Mouse (Mus musculus) megakaryocyte, embryonic 14.5 days (primary cell): ENCODE data around the gene Gabrg3. TPM values are rescaled to one million over a fixed set of nuclear protein-coding genes. Genes with fewer than 3 reads are reported as not detected.

Source experiments
- H3K27me3 ChIP-seq: replicated peaks from 2 replicates; pipeline ENCODE3; 2012; ENCODE audit warnings: inconsistent platforms
- H3K36me3 ChIP-seq: replicated peaks from 2 replicates; pipeline ENCODE3; 2012; ENCODE audit warnings: low read length, inconsistent platforms, mixed read lengths
- H3K4me1 ChIP-seq: 2 replicates; pipeline ENCODE4 v1.6.1; 2012; ENCODE audit warnings: inconsistent platforms
- H3K4me3 ChIP-seq: replicated peaks from 2 replicates; pipeline ENCODE3; 2012; ENCODE audit warnings: moderate library complexity, mild to moderate bottlenecking, inconsistent platforms
- H3K9me3 ChIP-seq: 2 replicates; pipeline ENCODE4 v1.6.1; 2012; ENCODE audit warnings: inconsistent platforms
- FLI1 ChIP-seq: IDR thresholded peaks from 2 replicates; pipeline ENCODE4 v1.6.1; 2012; ENCODE audit warnings: low read length, inconsistent platforms, mixed read lengths
- GATA1 ChIP-seq: IDR thresholded peaks from 3 replicates; pipeline ENCODE4 v1.6.1; 2012; ENCODE audit warnings: mixed read lengths, low read length, inconsistent platforms, borderline replicate concordance
- polyA plus RNA-seq: library from polyadenylated mRNA; stranded (reverse); fragments of >175 nt; gene quantifications from 2 replicates; pipeline ENCODE4 v1.2.3, GENCODE M21; 2012; ENCODE audit warnings: low replicate concordance; ENCODE audit not compliant: insufficient read depth

The Gabrg3 gene
- polyA plus RNA-seq, 1 experiment: 0.18 TPM

DNA sequence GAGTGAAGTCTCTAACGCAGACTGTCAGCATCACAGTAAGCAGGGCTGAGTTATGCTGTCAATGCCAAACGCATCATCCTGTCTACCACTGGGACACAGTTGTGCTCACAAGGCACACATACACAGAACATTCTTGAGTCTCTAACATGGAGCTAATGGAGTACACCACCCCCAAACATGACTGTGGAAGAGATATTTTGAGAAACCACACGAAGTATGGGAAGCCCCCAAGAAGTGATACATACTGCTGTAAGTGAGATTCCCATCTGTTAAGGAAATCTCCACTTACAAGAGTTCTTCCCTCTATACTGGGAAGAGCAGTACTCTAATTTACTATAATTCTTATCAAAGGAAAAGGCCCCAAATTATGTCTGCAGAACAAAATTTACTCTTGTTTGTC is 286.9 kb downstream of the Gabrg3 start:
- H3K27me3 ChIP-seq: no peaks in the 10 kb centered on the region
- TF ChIP-seq GATA1: no peak
- no peak for TF ChIP-seq FLI1
- no peaks in the 10 kb centered on the region for H3K9me3 ChIP-seq
- no peak overlapping the region for H3K4me3 ChIP-seq
- H3K36me3 ChIP-seq: no peaks in the 10 kb centered on the region
- no peaks in the 10 kb centered on the region for H3K4me1 ChIP-seq

DNA sequence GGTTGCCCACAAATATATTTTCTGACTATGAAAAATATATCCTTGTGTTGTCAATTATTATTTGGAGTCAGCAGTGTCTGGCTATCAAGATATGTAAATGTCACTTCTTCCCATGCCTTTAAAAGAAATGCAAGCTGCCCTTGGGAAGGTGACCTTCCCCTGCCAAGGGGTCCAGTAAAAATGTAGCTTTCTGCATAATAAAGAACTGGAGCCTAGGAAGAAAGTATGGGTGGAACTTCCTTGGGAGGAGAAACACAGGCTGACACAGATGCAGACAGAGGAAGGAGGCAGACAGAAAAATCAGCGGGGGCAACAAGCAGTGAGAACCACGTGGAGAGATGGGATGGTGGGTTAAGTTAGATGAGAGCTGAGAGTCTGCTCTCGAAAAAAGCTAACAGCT is 304.9 kb downstream of the Gabrg3 start:
- no peaks in the 10 kb centered on the region for H3K27me3 ChIP-seq
- H3K4me1 ChIP-seq: no peaks in the 10 kb centered on the region
- no peak overlapping the region for H3K4me3 ChIP-seq
- peaks cover 6% of the 10 kb centered on the region; the same call in 1 of the 2 replicates for H3K9me3 ChIP-seq
- no peaks in the 10 kb centered on the region for H3K36me3 ChIP-seq
- TF ChIP-seq GATA1 (no peak), FLI1 (no peak)

DNA sequence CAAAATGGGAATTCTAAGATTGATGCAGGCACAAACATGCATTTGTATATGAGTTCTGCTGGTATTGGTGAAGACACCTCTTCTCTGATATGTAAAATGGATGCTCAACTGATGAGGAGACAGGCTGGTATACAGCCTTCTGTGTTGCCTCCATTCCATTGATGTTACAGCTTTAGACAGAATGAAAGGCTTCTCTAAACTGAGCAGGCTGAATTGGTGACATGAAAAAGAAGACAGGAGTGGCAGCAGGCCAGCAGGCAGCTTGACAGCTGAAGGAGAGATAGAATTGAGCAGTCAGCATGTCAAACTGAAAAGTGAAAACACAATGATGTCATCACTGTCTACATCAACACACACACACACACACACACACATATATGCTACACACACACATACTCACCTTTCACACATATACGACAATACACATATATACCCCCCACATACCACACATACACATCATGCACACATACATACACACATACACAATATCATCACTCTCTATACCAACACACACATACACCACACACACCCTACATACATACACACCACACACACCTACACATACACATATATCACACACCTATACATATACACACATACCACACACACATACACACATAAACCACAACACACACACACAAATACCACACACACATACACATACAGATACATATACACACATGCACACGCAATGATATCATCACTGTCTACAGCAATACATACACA is 315.4 kb downstream of the Gabrg3 start:
- Histone ChIP-seq H3K36me3 (no peaks in the 10 kb centered on the region), H3K9me3 (peaks cover 2% of the 10 kb centered on the region), H3K4me3 (no peak overlapping the region), H3K27me3 (no peaks in the 10 kb centered on the region), H3K4me1 (no peaks in the 10 kb centered on the region)
- TF ChIP-seq FLI1 (no peak), GATA1 (no peak)

DNA sequence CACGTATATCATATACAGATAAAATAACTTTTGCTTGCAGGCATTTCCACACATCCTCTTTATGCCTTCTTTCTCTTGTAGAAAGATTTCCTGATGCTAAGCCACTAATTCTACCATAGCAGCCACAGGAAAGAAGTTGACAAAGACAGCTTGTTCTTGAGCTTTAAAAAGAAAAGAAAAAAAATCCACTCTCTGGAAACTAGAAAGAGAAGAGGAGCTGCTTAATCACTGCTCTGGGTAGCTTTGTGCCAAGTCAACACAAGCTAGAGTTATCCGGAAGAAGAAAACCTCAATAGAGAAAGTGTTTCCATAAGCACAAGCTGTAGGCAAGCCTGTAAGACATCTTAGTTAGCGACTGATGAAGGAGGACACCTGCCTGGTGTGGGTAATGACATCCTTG is 321.6 kb downstream of the Gabrg3 start:
- Histone ChIP-seq H3K4me1 (no peaks in the 10 kb centered on the region), H3K4me3 (no peak overlapping the region), H3K27me3 (no peaks in the 10 kb centered on the region), H3K36me3 (no peaks in the 10 kb centered on the region), H3K9me3 (peaks cover 3% of the 10 kb centered on the region; the same call in 1 of the 2 replicates)
- TF ChIP-seq GATA1: no peak
- TF ChIP-seq FLI1: no peak

DNA sequence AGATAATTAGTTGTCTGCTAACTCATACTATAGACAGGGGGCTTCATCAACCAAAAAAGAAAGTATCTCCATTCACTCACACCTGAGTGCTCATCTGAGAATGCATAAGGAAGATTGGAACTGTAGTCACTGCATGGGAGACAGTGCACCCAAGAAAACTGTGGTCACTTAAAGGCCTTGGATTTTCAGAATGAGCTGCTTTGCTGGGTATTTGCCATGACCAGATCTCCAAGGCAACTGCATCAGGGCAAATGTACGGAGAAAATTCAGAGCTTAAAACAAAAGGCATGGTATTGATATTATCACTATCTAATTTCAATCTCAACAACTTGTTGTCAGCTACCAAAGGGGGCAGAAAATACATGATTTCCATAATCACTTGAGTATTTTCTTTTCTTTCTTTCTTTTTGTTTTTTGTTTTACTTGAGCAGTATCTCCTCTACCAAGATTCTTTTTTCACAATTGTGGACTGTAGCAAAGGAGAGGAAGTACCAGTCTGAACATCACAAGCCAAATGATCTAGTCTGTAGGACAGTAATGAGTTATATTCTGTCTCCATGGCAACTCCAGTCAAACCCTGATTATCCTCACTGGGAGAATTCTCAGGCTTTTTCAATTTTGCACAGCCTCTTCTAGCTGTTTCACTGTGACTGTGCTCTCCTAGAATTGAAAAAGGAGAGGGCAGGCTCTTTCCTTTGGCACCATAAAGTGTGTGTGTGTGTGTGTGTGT is 335.9 kb downstream of the Gabrg3 start:
- Histone ChIP-seq H3K27me3 (no peaks in the 10 kb centered on the region), H3K4me3 (no peak overlapping the region), H3K9me3 (peaks cover 11% of the 10 kb centered on the region), H3K36me3 (no peaks in the 10 kb centered on the region), H3K4me1 (no peaks in the 10 kb centered on the region)
- TF ChIP-seq FLI1: no peak
- TF ChIP-seq GATA1: no peak

DNA sequence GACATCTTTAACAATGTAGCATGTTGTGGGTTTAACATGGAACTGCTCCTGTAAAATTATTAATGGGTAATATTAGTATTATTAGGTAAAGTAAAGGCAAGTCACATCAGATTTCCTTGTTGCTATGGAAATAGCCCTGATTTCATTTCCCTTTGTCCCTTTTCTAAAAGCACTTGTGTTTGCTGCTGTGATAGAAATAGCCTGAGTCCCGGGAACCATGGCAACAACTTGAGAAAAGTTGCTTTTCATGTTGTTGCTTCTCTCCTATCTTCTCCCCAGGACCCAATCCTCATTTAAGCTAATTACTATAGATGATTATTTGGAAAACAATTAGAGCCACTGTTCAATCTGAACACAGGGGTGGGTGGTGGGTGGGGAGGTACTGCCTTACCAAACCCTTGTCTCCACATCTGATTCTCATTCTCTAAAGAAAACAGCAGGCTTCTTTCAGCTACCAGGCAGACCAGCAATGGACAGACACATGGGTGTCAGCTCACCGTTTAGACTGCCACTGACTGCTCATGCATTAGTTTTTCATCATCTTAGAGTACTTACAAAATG is 349.0 kb downstream of the Gabrg3 start:
- H3K27me3 ChIP-seq: no peaks in the 10 kb centered on the region
- H3K36me3 ChIP-seq: no peaks in the 10 kb centered on the region
- no peaks in the 10 kb centered on the region for H3K4me1 ChIP-seq
- TF ChIP-seq GATA1: no peak
- TF ChIP-seq FLI1: no peak
- 0 out of 2 replicates have a peak, but pooled peaks cover 4% of the 10 kb centered on the region for H3K9me3 ChIP-seq
- H3K4me3 ChIP-seq: no peak overlapping the region

DNA sequence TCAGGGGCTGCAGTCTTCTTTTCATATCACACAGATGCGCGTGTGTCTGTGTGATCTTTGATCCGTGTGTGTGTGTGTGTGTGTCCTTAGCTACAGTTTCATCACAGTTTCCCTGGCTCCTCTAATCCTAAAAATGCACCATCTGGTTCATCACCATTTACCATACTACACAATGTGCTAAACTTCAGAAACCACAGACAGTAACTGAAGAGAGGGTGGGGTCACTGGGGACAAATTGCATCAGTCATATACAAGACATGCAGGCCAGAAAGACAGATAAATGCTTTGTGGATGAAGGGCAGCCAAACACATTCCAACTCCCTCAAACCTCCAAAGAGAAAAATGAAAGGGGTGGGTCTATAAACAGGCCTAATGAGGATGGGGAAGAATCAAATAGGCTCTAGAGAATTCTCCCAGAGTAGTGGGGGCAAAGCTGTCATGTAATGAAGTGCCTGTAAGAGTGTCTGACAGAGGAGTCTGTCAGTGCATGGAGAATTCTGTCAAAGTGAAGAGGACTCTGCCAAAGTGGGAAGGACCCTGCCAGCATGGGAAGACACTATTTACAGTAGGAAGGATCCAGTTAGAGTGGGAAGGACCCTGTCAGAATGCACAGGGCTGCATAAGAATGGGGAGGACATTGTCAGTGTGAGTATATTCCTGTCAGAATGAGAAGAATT is 386.3 kb downstream of the Gabrg3 start:
- Histone ChIP-seq H3K27me3 (no peaks in the 10 kb centered on the region), H3K4me3 (no peak overlapping the region), H3K9me3 (peaks cover 29% of the 10 kb centered on the region), H3K36me3 (no peaks in the 10 kb centered on the region), H3K4me1 (no peaks in the 10 kb centered on the region)
- TF ChIP-seq FLI1: no peak
- no peak for TF ChIP-seq GATA1

DNA sequence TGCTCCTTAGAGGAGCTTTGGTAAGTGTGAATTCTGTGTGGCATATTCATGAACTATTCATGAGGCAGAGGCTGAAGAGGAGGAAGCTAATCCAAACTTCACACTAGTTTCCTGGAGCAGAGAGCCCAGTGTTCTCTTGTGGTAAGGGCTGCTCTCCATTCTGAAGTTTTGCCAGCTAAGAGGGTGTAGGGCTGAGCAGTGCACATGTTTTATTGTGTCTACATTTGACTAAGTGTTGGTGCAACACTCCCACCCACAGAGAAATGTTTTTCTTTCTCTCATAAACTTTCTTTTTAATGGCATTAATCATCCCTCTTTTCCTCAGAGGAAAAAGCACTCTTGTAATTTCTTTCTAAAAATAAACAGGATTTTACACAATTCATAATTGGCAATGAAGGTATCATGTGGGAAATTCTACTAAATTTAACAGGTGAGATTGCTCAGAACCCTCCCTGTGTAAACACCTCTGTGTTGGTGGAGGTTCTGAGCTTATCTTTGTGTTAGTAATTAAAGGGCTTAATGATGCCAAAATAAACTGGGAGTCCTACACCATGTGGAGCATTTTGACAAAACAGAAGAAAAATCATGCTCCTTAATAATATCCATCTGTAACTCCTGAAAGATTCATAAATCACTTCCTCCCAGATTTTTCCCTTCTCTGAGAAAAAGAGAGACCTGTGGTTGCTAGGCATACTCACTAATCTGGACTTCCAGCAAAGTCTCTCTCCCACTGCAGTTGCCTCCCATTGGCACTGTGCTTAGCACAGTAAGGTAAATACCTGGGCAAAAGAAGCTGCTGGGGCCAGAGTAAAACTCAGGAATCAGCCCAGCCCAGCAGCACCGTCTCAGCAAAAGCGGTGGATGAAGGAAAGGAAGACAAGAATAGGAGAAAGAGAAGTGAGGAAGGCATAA is 389.0 kb downstream of the Gabrg3 start:
- H3K4me1 ChIP-seq: no peaks in the 10 kb centered on the region
- no peak overlapping the region for H3K4me3 ChIP-seq
- no peak for TF ChIP-seq FLI1
- TF ChIP-seq GATA1: no peak
- H3K9me3 ChIP-seq: peaks cover 22% of the 10 kb centered on the region
- H3K36me3 ChIP-seq: no peaks in the 10 kb centered on the region
- no peaks in the 10 kb centered on the region for H3K27me3 ChIP-seq

DNA sequence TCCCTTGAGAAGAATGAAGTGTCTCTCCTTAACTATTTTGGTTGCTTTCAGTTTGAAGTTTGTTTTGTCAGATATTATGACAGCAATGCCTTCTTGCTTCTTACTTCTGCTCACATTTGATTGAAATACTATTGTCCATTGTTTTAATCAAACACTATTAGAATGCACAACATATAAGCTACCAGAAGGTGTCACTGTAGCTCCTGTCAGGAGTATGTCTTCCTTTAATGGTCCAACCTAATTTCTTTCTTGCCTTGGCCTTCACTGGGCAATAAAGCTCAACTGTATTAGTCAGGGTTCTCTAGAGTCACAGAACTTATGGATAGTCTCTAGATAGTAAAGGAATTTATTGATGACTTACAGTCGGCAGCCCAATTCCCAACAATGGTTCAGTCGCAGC is 440.6 kb downstream of the Gabrg3 start:
- no peaks in the 10 kb centered on the region for H3K27me3 ChIP-seq

DNA sequence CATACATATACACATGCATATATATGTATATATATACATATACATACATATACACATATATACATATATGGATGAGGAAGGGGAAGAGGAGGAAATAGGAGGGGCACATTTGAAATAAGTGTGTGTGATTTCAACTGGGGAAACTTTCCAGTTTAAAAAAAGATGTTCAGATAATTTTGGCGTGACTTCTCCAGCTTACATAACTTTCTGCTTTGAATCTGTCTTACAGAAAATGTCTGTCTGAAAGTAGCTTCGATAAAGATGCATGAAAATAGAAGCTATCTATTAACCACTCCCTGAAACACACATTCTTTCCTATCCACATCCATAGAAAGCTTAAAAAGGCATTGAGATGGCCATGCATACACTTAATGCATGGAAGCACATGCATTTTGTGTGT is 445.4 kb downstream of the Gabrg3 start:
- Histone ChIP-seq H3K4me1 (no peaks in the 10 kb centered on the region), H3K27me3 (no peaks in the 10 kb centered on the region), H3K9me3 (peaks cover 3% of the 10 kb centered on the region; the same call in 1 of the 2 replicates), H3K36me3 (no peaks in the 10 kb centered on the region), H3K4me3 (no peak overlapping the region)
- no peak for TF ChIP-seq FLI1
- no peak for TF ChIP-seq GATA1

More for the DNA sequence above, 440.6 kb downstream of the Gabrg3 start:
- H3K36me3 ChIP-seq: no peaks in the 10 kb centered on the region
- no peaks in the 10 kb centered on the region for H3K9me3 ChIP-seq
- no peak for TF ChIP-seq FLI1
- TF ChIP-seq GATA1: no peak
- no peaks in the 10 kb centered on the region for H3K4me1 ChIP-seq
- H3K4me3 ChIP-seq: no peak overlapping the region
